Mouse (Mus musculus): Measurements from ENCODE around the gene Hdac4.

DNA sequence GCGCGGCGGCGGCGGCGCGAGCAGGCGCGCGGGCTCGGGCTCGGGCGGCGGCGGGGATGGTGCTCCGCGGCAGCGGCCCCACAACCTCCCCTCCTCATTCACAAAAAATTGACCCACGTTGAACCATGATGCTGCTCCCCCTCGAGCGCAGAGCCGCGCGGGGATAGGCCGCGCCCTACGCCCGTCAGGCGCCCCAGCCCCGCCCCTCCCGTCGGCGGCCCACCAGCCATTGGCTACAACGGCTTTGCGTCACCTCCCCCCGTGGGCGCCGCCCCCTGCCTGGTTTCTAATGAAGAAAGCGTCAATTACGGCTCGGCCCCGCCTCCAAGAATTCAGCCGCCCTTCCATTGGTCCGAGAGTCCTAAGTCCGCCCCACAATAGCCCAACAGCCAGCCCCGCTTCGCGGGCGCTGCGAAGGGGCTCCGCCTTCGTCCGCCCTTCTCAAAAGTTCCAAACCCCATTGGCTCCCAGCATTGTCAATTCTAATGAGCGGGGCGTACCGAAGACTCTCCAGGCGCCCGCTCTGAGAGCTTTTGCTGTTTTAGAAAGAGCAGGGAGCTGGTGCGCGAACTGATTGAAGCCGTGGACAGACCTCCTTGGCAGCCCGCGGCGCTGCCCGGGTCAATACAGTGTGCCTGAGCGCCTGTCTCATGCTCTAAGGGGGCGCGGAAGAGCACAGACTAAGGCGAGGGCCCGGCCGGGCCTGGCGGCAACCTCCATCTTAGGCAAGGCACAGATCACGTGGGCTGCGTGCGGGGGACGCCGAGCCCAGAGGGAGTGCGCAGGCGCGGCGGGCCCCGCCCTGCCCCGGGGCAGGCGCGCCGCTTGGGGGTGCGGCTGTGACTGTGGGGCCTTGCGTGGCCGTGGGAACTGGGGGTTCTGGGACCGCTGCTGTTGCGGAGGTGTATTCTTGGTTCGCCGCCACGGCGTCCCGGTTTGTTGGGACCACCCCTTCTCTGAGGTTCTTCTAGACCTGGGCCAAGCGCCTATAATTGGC lies 15.1 kb downstream of the Hdac4 start:
- TF ChIP-seq CTCF (IDR thresholded peaks at IDR 0.05; ENCODE audit: low read depth, low read length) (no peak), POLR2A (IDR thresholded peaks at IDR 0.05; ENCODE audit: borderline replicate concordance, low read depth, low read length) (no peak)

Data from bone marrow macrophage, adult 2 months (primary cell).